Mouse (Mus musculus): ENCODE measurements around the gene Glb1l2. TPM values are rescaled to one million over a fixed set of nuclear protein-coding genes. Genes with fewer than 3 reads are reported as not detected.

Gene Glb1l2
- polyA plus RNA-seq, 1 experiment from 2014 or later: 2.9 TPM

- Histone ChIP-seq H3K36me3 (ENCODE audit: control insufficient read depth, insufficient read depth, low read length) (peaks cover under 1% of the 10 kb centered on the region; the same call in 1 of the 2 replicates), H3K9me3 (replicated peaks; ENCODE audit: control insufficient read depth, low read length) (no peaks in the 10 kb centered on the region)
- WGBS: 3% methylated on average over 4 of the region's 4 CpGs
These were observed 59.1 kb downstream of the Glb1l2 start for GRCm38 (mm10) chr9:26747121-26747520.

DNA sequence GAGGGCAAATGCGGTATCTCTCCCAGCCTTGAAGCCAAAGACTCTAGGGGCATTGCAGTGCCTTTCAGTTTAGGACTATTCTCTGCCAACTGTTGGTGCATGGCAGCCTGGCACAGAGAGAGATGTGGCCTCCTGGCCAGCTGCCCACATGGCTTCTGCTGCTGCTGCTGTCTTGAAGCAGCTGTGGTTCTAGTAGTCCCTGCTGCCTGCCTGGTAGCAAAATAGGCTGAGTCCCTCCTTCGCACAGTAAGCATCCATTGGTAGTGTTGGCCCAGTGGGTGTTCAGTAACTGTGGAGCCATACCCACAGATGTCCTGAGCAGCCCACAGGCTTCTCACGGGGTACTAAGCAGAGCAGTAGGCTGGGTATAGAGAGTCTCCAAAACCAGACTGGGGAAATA, 63.5 kb downstream of the Glb1l2 start:
- 90% methylated on average over 3 of the region's 3 CpGs for WGBS
- DNase-seq (ENCODE audit: low spot score) (peak; percentile 22), ATAC-seq (no peak)
- H3K9ac ChIP-seq (ENCODE audit: low read length): no peak overlapping the region
- H3K9me3 ChIP-seq (replicated peaks; ENCODE audit: control insufficient read depth, low read length): no peaks in the 10 kb centered on the region
- H3K4me3 ChIP-seq (ENCODE audit: low read depth, low read length): no peak overlapping the region
- H3K4me2 ChIP-seq (ENCODE audit: low read length): no peak overlapping the region
- no peaks in the 10 kb centered on the region; the same call in 1 of the 2 replicates for H3K4me1 ChIP-seq (ENCODE audit: control insufficient read depth, insufficient read depth, low read length)
- H3K27me3 ChIP-seq (replicated peaks; ENCODE audit: control insufficient read depth, insufficient read depth, low read length): no peaks in the 10 kb centered on the region
- no peak overlapping the region for H3K27ac ChIP-seq (ENCODE audit: low read depth, low read length)
- H3K36me3 ChIP-seq (ENCODE audit: control insufficient read depth, insufficient read depth, low read length): no peaks in the 10 kb centered on the region; the same call in 1 of the 2 replicates

More at GRCm38 (mm10) chr9:26747121-26747520, 59.1 kb downstream of the Glb1l2 start:
- Histone ChIP-seq H3K27me3 (replicated peaks; ENCODE audit: control insufficient read depth, insufficient read depth, low read length) (no peaks in the 10 kb centered on the region), H3K4me2 (ENCODE audit: low read length) (no peak overlapping the region), H3K4me1 (ENCODE audit: control insufficient read depth, insufficient read depth, low read length) (no peaks in the 10 kb centered on the region), H3K27ac (ENCODE audit: low read depth, low read length) (no peak overlapping the region), H3K4me3 (ENCODE audit: low read depth, low read length) (no peak overlapping the region), H3K9ac (ENCODE audit: low read length) (no peak overlapping the region)
- DNase-seq (ENCODE audit: low spot score) (no peak), ATAC-seq (no peak)

GRCm38 (mm10) chr9:26737116-26737515, 69.2 kb downstream of the Glb1l2 start:
- Histone ChIP-seq H3K4me3 (ENCODE audit: low read depth, low read length) (no peak overlapping the region), H3K27ac (ENCODE audit: low read depth, low read length) (no peak overlapping the region), H3K36me3 (ENCODE audit: control insufficient read depth, insufficient read depth, low read length) (no peaks in the 10 kb centered on the region; the same call in 1 of the 2 replicates), H3K27me3 (replicated peaks; ENCODE audit: control insufficient read depth, insufficient read depth, low read length) (no peaks in the 10 kb centered on the region), H3K9me3 (replicated peaks; ENCODE audit: control insufficient read depth, low read length) (no peaks in the 10 kb centered on the region), H3K9ac (ENCODE audit: low read length) (no peak overlapping the region), H3K4me2 (ENCODE audit: low read length) (peak overlapping the region; percentile 23; the same call in 1 of the 2 replicates), H3K4me1 (ENCODE audit: control insufficient read depth, insufficient read depth, low read length) (peaks cover 25% of the 10 kb centered on the region)
- DNase-seq (ENCODE audit: low spot score) (peak; percentile 70), ATAC-seq (no peak)
- 37% methylated on average over 5 of the region's 5 CpGs for WGBS

DNA sequence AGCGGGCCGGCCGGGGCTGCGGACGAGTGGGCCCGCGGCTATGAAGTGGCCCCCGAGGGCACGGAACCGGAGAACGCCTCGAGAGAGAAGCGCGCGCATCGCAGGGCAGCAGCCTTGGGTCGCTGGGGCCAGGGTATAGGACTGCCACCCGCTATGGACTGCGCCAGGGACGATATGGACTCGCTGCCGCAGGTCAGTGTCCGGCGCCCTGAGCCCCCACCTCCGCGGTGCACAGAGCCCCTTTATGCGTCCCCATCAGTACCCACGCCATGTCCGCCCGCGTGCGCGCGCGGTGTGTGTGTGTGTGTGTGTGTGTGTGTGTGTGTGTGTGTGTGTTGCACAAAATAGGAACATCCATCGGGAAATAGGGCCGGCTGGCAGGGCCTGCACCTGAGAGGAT, 72.3 kb downstream of the Glb1l2 start:
- DNase-seq (ENCODE audit: low spot score) (peak; percentile 47), ATAC-seq (peak; percentile 43)
- Histone ChIP-seq H3K27ac (ENCODE audit: low read depth, low read length) (peak overlapping the region; percentile 88), H3K27me3 (replicated peaks; ENCODE audit: control insufficient read depth, insufficient read depth, low read length) (no peaks in the 10 kb centered on the region), H3K9ac (ENCODE audit: low read length) (peak overlapping the region; percentile 98), H3K4me3 (ENCODE audit: low read depth, low read length) (peak overlapping the region; percentile 84), H3K9me3 (replicated peaks; ENCODE audit: control insufficient read depth, low read length) (no peaks in the 10 kb centered on the region), H3K36me3 (ENCODE audit: control insufficient read depth, insufficient read depth, low read length) (no peaks in the 10 kb centered on the region; the same call in 1 of the 2 replicates), H3K4me1 (ENCODE audit: control insufficient read depth, insufficient read depth, low read length) (peaks cover 25% of the 10 kb centered on the region), H3K4me2 (ENCODE audit: low read length) (peak overlapping the region; percentile 83)
- 0% methylated on average over 34 of the region's 37 CpGs for WGBS

DNA sequence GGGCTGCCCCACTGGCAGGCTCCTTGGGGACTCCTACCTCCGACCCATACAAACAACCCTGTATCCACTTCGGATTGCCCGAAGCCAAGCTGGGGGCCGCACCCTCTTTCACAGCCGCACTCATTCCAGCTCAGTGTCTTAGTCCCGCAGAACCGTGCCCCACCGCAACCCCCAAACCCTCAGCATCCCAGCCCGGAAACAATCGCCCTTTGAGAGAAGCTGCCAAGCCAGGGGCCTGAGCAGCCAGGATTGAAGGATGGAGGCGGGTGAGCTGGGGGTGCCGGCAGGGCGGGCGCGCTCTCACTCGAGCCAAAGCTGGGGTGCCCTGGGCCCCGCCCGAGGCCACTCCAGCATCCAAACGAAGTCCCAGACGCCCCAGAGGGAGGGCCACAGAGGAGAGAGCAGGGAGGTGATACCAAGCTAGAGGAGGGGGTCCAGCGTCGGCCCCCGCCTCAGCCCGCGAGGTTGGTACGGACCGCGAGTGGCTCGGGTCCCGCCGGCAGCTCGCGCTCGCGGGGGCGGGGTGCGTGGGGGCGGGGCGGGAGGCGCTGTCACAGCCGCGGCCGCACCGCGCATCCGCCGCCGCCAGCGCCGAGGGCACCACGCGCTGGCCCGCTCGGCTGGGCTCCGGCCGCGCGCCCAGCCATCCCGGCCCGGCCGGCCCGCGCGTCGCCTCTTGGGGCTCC, 72.9 kb downstream of the Glb1l2 start, which contains the start of gene B3gat1:
Gene B3gat1, plus strand, starts transcription at position 523 of the 686 bp plus-strand sequence.
- H3K4me3 ChIP-seq (ENCODE audit: low read depth, low read length): peak within 1 kb of the TSS; percentile 84
- under 1% methylated on average over 55 of the region's 65 CpGs for WGBS
- no peaks in the 10 kb centered on the region for H3K9me3 ChIP-seq (replicated peaks; ENCODE audit: control insufficient read depth, low read length)
- no peaks in the 10 kb centered on the region for H3K27me3 ChIP-seq (replicated peaks; ENCODE audit: control insufficient read depth, insufficient read depth, low read length)
- peak within 1 kb of the TSS; percentile 88 for H3K27ac ChIP-seq (ENCODE audit: low read depth, low read length)
- ATAC-seq (peak; percentile 92), DNase-seq (ENCODE audit: low spot score) (peak; percentile 75)
- H3K4me2 ChIP-seq (ENCODE audit: low read length): peak within 1 kb of the TSS; percentile 83
- H3K36me3 ChIP-seq (ENCODE audit: control insufficient read depth, insufficient read depth, low read length): no peaks in the 10 kb centered on the region
- peaks cover 25% of the 10 kb centered on the region for H3K4me1 ChIP-seq (ENCODE audit: control insufficient read depth, insufficient read depth, low read length)
- H3K9ac ChIP-seq (ENCODE audit: low read length): peak within 1 kb of the TSS; percentile 98

GRCm38 (mm10) chr9:26728556-26728955, 77.7 kb downstream of the Glb1l2 start:
- Histone ChIP-seq H3K9ac (ENCODE audit: low read length) (no peak overlapping the region), H3K27ac (ENCODE audit: low read depth, low read length) (no peak overlapping the region), H3K36me3 (ENCODE audit: control insufficient read depth, insufficient read depth, low read length) (no peaks in the 10 kb centered on the region), H3K4me3 (ENCODE audit: low read depth, low read length) (no peak overlapping the region), H3K27me3 (replicated peaks; ENCODE audit: control insufficient read depth, insufficient read depth, low read length) (no peaks in the 10 kb centered on the region), H3K9me3 (replicated peaks; ENCODE audit: control insufficient read depth, low read length) (no peaks in the 10 kb centered on the region), H3K4me2 (ENCODE audit: low read length) (no peak overlapping the region), H3K4me1 (ENCODE audit: control insufficient read depth, insufficient read depth, low read length) (no peaks in the 10 kb centered on the region)
- no peak for ATAC-seq
- 62% methylated on average over 2 of the region's 2 CpGs for WGBS
- peak; percentile 58 for DNase-seq (ENCODE audit: low spot score)

- no peak overlapping the region for H3K4me2 ChIP-seq (ENCODE audit: low read length)
- no peak overlapping the region for H3K9ac ChIP-seq (ENCODE audit: low read length)
- ATAC-seq: no peak
- H3K27me3 ChIP-seq (replicated peaks; ENCODE audit: control insufficient read depth, insufficient read depth, low read length): no peaks in the 10 kb centered on the region
- no peaks in the 10 kb centered on the region for H3K36me3 ChIP-seq (ENCODE audit: control insufficient read depth, insufficient read depth, low read length)
- no peaks in the 10 kb centered on the region for H3K9me3 ChIP-seq (replicated peaks; ENCODE audit: control insufficient read depth, low read length)
- H3K4me3 ChIP-seq (ENCODE audit: low read depth, low read length): no peak overlapping the region
- no peaks in the 10 kb centered on the region for H3K4me1 ChIP-seq (ENCODE audit: control insufficient read depth, insufficient read depth, low read length)
- 73% methylated on average over 2 of the region's 2 CpGs for WGBS
- no peak for DNase-seq (ENCODE audit: low spot score)
- no peak overlapping the region for H3K27ac ChIP-seq (ENCODE audit: low read depth, low read length)
These were observed 78.8 kb downstream of the Glb1l2 start for GRCm38 (mm10) chr9:26727445-26727844.

DNA sequence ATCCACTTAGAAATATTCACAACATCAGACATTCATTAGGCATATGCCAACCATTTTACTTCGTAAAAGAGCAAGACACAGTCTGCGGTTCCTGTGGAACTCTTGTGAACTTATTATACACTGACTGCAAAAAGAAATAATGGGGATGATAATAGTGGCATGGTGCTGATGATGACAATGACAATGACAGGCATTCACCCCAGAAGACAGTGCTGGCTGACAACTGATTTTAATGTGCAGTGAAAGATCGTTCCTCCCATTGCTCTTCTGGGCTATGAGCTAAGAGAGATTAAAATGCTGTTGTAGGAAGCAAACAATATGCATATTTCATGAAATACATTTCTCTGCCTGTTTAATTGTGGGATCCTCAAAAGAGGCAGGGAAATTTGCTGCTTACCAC, 80.6 kb downstream of the Glb1l2 start:
- Histone ChIP-seq H3K27ac (ENCODE audit: low read depth, low read length) (no peak overlapping the region), H3K4me1 (ENCODE audit: control insufficient read depth, insufficient read depth, low read length) (no peaks in the 10 kb centered on the region), H3K27me3 (replicated peaks; ENCODE audit: control insufficient read depth, insufficient read depth, low read length) (no peaks in the 10 kb centered on the region), H3K4me2 (ENCODE audit: low read length) (no peak overlapping the region), H3K4me3 (ENCODE audit: low read depth, low read length) (no peak overlapping the region), H3K9ac (ENCODE audit: low read length) (no peak overlapping the region), H3K9me3 (replicated peaks; ENCODE audit: control insufficient read depth, low read length) (no peaks in the 10 kb centered on the region), H3K36me3 (ENCODE audit: control insufficient read depth, insufficient read depth, low read length) (no peaks in the 10 kb centered on the region)
- WGBS: 83% methylated on average over 3 of the region's 3 CpGs
- no peak for DNase-seq (ENCODE audit: low spot score)
- ATAC-seq: no peak

DNA sequence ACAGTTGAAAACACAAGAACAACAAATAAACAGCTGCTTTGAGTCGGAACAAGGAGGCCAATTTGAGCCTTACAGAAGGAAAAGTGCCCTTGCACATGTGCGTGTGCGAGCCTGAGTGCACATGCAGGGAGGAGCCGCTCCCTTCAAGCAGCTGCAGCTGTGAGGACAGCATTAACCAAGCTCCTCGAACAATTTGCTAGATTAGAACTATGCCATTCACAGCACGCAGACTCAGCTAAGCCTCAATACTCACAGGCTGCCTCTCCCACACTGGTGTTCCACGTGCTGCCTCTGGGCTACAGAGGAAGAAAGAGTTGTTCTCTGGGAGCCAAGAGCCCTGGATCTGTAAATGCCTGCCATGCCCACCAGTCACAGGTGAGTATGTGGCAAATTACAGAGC, 84.5 kb downstream of the Glb1l2 start:
- ATAC-seq (peak; percentile 87), DNase-seq (ENCODE audit: low spot score) (peak; percentile 75)
- H3K4me1 ChIP-seq (ENCODE audit: control insufficient read depth, insufficient read depth, low read length): no peaks in the 10 kb centered on the region
- H3K27me3 ChIP-seq (replicated peaks; ENCODE audit: control insufficient read depth, insufficient read depth, low read length): no peaks in the 10 kb centered on the region
- H3K27ac ChIP-seq (ENCODE audit: low read depth, low read length): no peak overlapping the region
- no peaks in the 10 kb centered on the region for H3K36me3 ChIP-seq (ENCODE audit: control insufficient read depth, insufficient read depth, low read length)
- no peak overlapping the region for H3K4me3 ChIP-seq (ENCODE audit: low read depth, low read length)
- H3K9me3 ChIP-seq (replicated peaks; ENCODE audit: control insufficient read depth, low read length): no peaks in the 10 kb centered on the region
- H3K4me2 ChIP-seq (ENCODE audit: low read length): no peak overlapping the region
- H3K9ac ChIP-seq (ENCODE audit: low read length): no peak overlapping the region
- WGBS: 41% methylated on average over 7 of the region's 7 CpGs
